Mouse (Mus musculus) limb, embryonic 12.5 days (tissue): Measurements from ENCODE around the gene Tmub2. TPM values are rescaled to one million over a fixed set of nuclear protein-coding genes. Genes with fewer than 3 reads are reported as not detected.
A peak's percentile ranks its signal among the peaks of the same experiment; 100 is the strongest.
"Not testable (repeated sequence)": the region's sequence is repeated elsewhere in the genome, so short reads cannot be mapped to it uniquely, and the experiment has no call there.

ENCODE experiments used
- ATAC-seq: fragments of 200-750 bp; cut with Nextera tagmentation; 2 replicates; pipeline ENCODE4 v1.8.0; 2017; ENCODE audit warnings: low read depth, moderate TSS enrichment; ENCODE audit not compliant: insufficient number of reproducible peaks, insufficient read depth, low FRiP score, low TSS enrichment
- H3K27ac ChIP-seq: fragments of 300-500 bp; sonication (generic); 2 replicates; pipeline ENCODE4 v1.5.1; 2016; ENCODE audit warnings: mild to moderate bottlenecking, moderate library complexity
- H3K27me3 ChIP-seq: fragments of 300-500 bp; sonication (generic); 2 replicates; pipeline ENCODE4 v1.6.1; 2016; ENCODE audit warnings: mild to moderate bottlenecking, moderate library complexity
- H3K36me3 ChIP-seq: fragments of 300-500 bp; sonication (generic); 2 replicates; pipeline ENCODE4 v1.6.1; 2016; ENCODE audit warnings: mild to moderate bottlenecking, moderate library complexity
- H3K4me1 ChIP-seq: fragments of 300-500 bp; sonication (generic); replicated peaks from 2 replicates; pipeline ENCODE4 v1.6.1; 2016
- H3K4me2 ChIP-seq: fragments of 300-500 bp; sonication (generic); 2 replicates; pipeline ENCODE4 v1.6.1; 2016; ENCODE audit warnings: mild to moderate bottlenecking, moderate library complexity
- H3K4me3 ChIP-seq: fragments of 300-500 bp; sonication (generic); replicated peaks from 2 replicates; pipeline ENCODE4 v1.5.1; 2016; ENCODE audit warnings: mild to moderate bottlenecking
- H3K9ac ChIP-seq: fragments of 300-500 bp; sonication (generic); replicated peaks from 2 replicates; pipeline ENCODE4 v1.6.1; 2016; ENCODE audit warnings: mild to moderate bottlenecking, moderate library complexity
- H3K9me3 ChIP-seq: fragments of 300-500 bp; sonication (generic); 2 replicates; pipeline ENCODE4 v1.6.1; 2016; ENCODE audit warnings: mild to moderate bottlenecking, moderate library complexity
- WGBS: fragments of 180-500 bp; shearing (Covaris S2); methylation state at CpG from one replicate; pipeline ENCODE4 v1.1.7; 2016; 5-methylcytosine and 5-hydroxymethylcytosine counted together
- polyA plus RNA-seq: library from polyadenylated mRNA; unstranded; fragments of >200 nt; fragmentation: Nextera tagmentation; extraction: Ambion mirVana; gene quantifications from 2 replicates; pipeline ENCODE4 v1.2.1, GENCODE M21; 2016

Tmub2 gene
- polyA plus RNA-seq, 1 experiment from 2014 or later: 48.9 TPM

- ATAC-seq: no peak
- Histone ChIP-seq H3K4me2 (no peak overlapping the region; the same call in 1 of the 2 replicates), H3K36me3 (no peaks in the 10 kb centered on the region), H3K4me1 (peaks cover 16% of the 10 kb centered on the region), H3K9ac (no peak overlapping the region), H3K4me3 (no peak overlapping the region), H3K27me3 (peaks cover 11% of the 10 kb centered on the region; the same call in 1 of the 2 replicates), H3K9me3 (no peaks in the 10 kb centered on the region), H3K27ac (no peak overlapping the region)
- 64% methylated on average over 8 of the region's 12 CpGs for WGBS
Measured at GRCm38 (mm10) chr11:102277754-102278153, 7.0 kb upstream of the Tmub2 start.

GRCm38 (mm10) chr11:102279595-102279994 is 5.1 kb upstream of the Tmub2 start:
- Histone ChIP-seq H3K4me2 (no peak overlapping the region), H3K27me3 (peaks cover 11% of the 10 kb centered on the region; the same call in 1 of the 2 replicates), H3K9ac (no peak overlapping the region), H3K4me3 (no peak overlapping the region), H3K27ac (no peak overlapping the region), H3K36me3 (no peaks in the 10 kb centered on the region), H3K9me3 (no peaks in the 10 kb centered on the region), H3K4me1 (peaks cover 16% of the 10 kb centered on the region)
- no peak for ATAC-seq
- 95% methylated on average over 3 of the region's 3 CpGs for WGBS

GRCm38 (mm10) chr11:102280267-102280666 is 4.5 kb upstream of the Tmub2 start:
- not testable (repeated sequence) for H3K9ac ChIP-seq, H3K9me3 ChIP-seq, H3K27me3 ChIP-seq, H3K36me3 ChIP-seq, ATAC-seq, H3K27ac ChIP-seq, H3K4me3 ChIP-seq, H3K4me2 ChIP-seq
- H3K4me1 ChIP-seq: peaks cover 16% of the 10 kb centered on the region
- WGBS: 73% methylated on average over 6 of the region's 6 CpGs

- Histone ChIP-seq H3K9ac (no peak overlapping the region), H3K27me3 (no peaks in the 10 kb centered on the region), H3K27ac (peak overlapping the region; percentile 66), H3K4me1 (peaks cover 13% of the 10 kb centered on the region), H3K36me3 (peaks cover 18% of the 10 kb centered on the region), H3K4me3 (peak overlapping the region; percentile 75; the same call in 1 of the 2 replicates), H3K9me3 (no peaks in the 10 kb centered on the region), H3K4me2 (peak overlapping the region; percentile 67)
- no peak for ATAC-seq
- 86% methylated on average over 6 of the region's 6 CpGs for WGBS
Measured at GRCm38 (mm10) chr11:102283922-102284321, 809 bp upstream of the Tmub2 start.

- Histone ChIP-seq H3K4me3 (peak overlapping the region; percentile 75), H3K4me2 (peak overlapping the region; percentile 67), H3K9ac (peak overlapping the region; percentile 85), H3K4me1 (peaks cover 13% of the 10 kb centered on the region), H3K36me3 (peaks cover 31% of the 10 kb centered on the region), H3K9me3 (no peaks in the 10 kb centered on the region), H3K27ac (peak overlapping the region; percentile 72), H3K27me3 (no peaks in the 10 kb centered on the region)
- WGBS: 5% methylated on average over 31 of the region's 31 CpGs
- peak; percentile 42 for ATAC-seq
Measured at GRCm38 (mm10) chr11:102285095-102285834, 534 bp downstream of the Tmub2 start.

- Histone ChIP-seq H3K4me1 (peaks cover 13% of the 10 kb centered on the region), H3K36me3 (peaks cover 53% of the 10 kb centered on the region), H3K9me3 (no peaks in the 10 kb centered on the region), H3K9ac (no peak overlapping the region), H3K27me3 (no peaks in the 10 kb centered on the region), H3K4me2 (no peak overlapping the region), H3K27ac (no peak overlapping the region), H3K4me3 (peak overlapping the region; percentile 75; the same call in 1 of the 2 replicates)
- ATAC-seq: no peak
- WGBS: 91% methylated on average over 8 of the region's 8 CpGs
Measured at GRCm38 (mm10) chr11:102287485-102287884, 2.8 kb downstream of the Tmub2 start.

- no peak for ATAC-seq
- H3K4me3 ChIP-seq: no peak overlapping the region
- 0 out of 2 replicates have a peak overlapping the region, but pooled peaks have one; percentile 17 for H3K27ac ChIP-seq
- H3K4me1 ChIP-seq: peaks cover 13% of the 10 kb centered on the region
- H3K4me2 ChIP-seq: no peak overlapping the region
- H3K27me3 ChIP-seq: no peaks in the 10 kb centered on the region
- no peaks in the 10 kb centered on the region for H3K9me3 ChIP-seq
- H3K9ac ChIP-seq: no peak overlapping the region
- WGBS: 88% methylated on average over 8 of the region's 8 CpGs
- H3K36me3 ChIP-seq: peaks cover 61% of the 10 kb centered on the region
Measured at GRCm38 (mm10) chr11:102288027-102288804, 3.5 kb downstream of the Tmub2 start.

GRCm38 (mm10) chr11:102288913-102289312 is 4.2 kb downstream of the Tmub2 start:
- Histone ChIP-seq H3K27me3 (no peaks in the 10 kb centered on the region), H3K27ac (0 out of 2 replicates have a peak overlapping the region, but pooled peaks have one; percentile 17), H3K4me2 (no peak overlapping the region), H3K9ac (no peak overlapping the region), H3K4me3 (no peak overlapping the region), H3K9me3 (no peaks in the 10 kb centered on the region), H3K36me3 (peaks cover 68% of the 10 kb centered on the region), H3K4me1 (peaks cover 13% of the 10 kb centered on the region)
- 72% methylated on average over 2 of the region's 2 CpGs for WGBS
- no peak for ATAC-seq

- Histone ChIP-seq H3K27ac (no peak overlapping the region), H3K4me2 (no peak overlapping the region), H3K9me3 (no peaks in the 10 kb centered on the region), H3K36me3 (peaks cover 75% of the 10 kb centered on the region), H3K27me3 (no peaks in the 10 kb centered on the region), H3K4me3 (no peak overlapping the region), H3K4me1 (peaks cover 20% of the 10 kb centered on the region), H3K9ac (no peak overlapping the region)
- ATAC-seq: no peak
- 56% methylated on average over 6 of the region's 6 CpGs for WGBS
Measured at GRCm38 (mm10) chr11:102289511-102290100, 4.9 kb downstream of the Tmub2 start.

- H3K9ac ChIP-seq: no peak overlapping the region
- no peak for ATAC-seq
- H3K27me3 ChIP-seq: no peaks in the 10 kb centered on the region
- H3K9me3 ChIP-seq: no peaks in the 10 kb centered on the region
- 83% methylated on average over 4 of the region's 4 CpGs for WGBS
- no peak overlapping the region for H3K27ac ChIP-seq
- peaks cover 77% of the 10 kb centered on the region for H3K36me3 ChIP-seq
- H3K4me1 ChIP-seq: peaks cover 25% of the 10 kb centered on the region
- no peak overlapping the region for H3K4me2 ChIP-seq
- no peak overlapping the region for H3K4me3 ChIP-seq
Measured at GRCm38 (mm10) chr11:102290141-102290540, 5.4 kb downstream of the Tmub2 start.

GRCm38 (mm10) chr11:102291051-102291535 is 6.4 kb downstream of the Tmub2 start:
- peaks cover 24% of the 10 kb centered on the region for H3K4me1 ChIP-seq
- no peak overlapping the region for H3K4me3 ChIP-seq
- no peak for ATAC-seq
- no peak overlapping the region for H3K27ac ChIP-seq
- no peaks in the 10 kb centered on the region for H3K9me3 ChIP-seq
- 90% methylated on average over 11 of the region's 11 CpGs for whole genome bisulfite sequencing
- H3K4me2 ChIP-seq: no peak overlapping the region
- H3K36me3 ChIP-seq: peaks cover 77% of the 10 kb centered on the region
- H3K9ac ChIP-seq: no peak overlapping the region
- no peaks in the 10 kb centered on the region for H3K27me3 ChIP-seq
